Mouse (Mus musculus) bone marrow, adult 2 months (tissue): ENCODE results near the gene Tmcc3.

Experiments used
- CTCF ChIP-seq: fragments of 200-500 bp; IDR thresholded peaks from 2 replicates; pipeline ENCODE4 v1.5.1; 2011; ENCODE audit warnings: low read length, control low read depth; ENCODE audit not compliant: control insufficient read depth, insufficient read depth
- POLR2A ChIP-seq: fragments of 200-500 bp; IDR thresholded peaks from 2 replicates; pipeline ENCODE4 v1.6.1; 2011; ENCODE audit warnings: low read depth, mild to moderate bottlenecking, control low read depth, low read length, borderline replicate concordance; ENCODE audit not compliant: control insufficient read depth

DNA sequence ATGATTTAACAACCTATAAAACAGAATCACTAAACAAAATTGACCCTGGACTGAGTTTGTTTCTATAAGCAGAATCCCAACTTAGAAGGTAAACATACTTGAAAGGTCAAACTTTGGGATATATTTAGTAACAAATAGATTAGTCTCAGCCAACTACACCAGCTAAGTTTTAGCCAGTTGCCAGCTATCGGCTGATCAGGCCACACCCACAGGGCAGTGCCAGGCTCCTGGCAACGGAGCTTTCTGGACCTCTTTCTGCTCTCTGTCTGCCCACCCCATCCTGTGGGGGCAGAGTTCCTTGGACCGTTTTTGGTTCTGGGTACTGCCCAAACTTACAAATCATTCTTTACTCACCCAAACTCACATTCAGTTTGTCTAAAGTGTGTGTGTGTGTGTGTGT lies 137.9 kb downstream of the Tmcc3 start:
- no peak for TF ChIP-seq CTCF
- TF ChIP-seq POLR2A = no peak
